ENCODE assay signal across 30 mouse cellular contexts in genomic region chr9:77785466-77785865, GRCm38 (mm10).
"Had no signal": no experiment of that assay in that cellular context is flagged by ENCODE, and none has a peak within 500 bp of the region (broad histone marks: within the 10 kb centered on the region; RNA-seq: fewer than 3 reads in every experiment).

No protein-coding gene starts in this region.

- H3K4me1 ChIP-seq: limb, embryonic 10.5 days; limb, embryonic 12.5 days; limb, embryonic 13.5 days; limb, embryonic 15.5 days; liver, embryonic 12.5 days; liver, embryonic 13.5 days; megakaryocyte, embryonic 14.5 days; midbrain, embryonic 10.5 days; midbrain, embryonic 12.5 days; midbrain, embryonic 13.5 days had no signal

- H3K27me3 ChIP-seq: limb, embryonic 12.5 days; limb, embryonic 13.5 days; limb, embryonic 15.5 days; liver, embryonic 12.5 days; liver, embryonic 13.5 days; liver, embryonic 15.5 days; lung, embryonic 15.5 days; megakaryocyte, embryonic 14.5 days; midbrain, embryonic 12.5 days; midbrain, embryonic 13.5 days; midbrain, embryonic 15.5 days had no signal

- H3K27ac ChIP-seq: left cerebral cortex, adult 2 months; limb, embryonic 10.5 days; limb, embryonic 12.5 days; limb, embryonic 13.5 days; limb, embryonic 15.5 days; liver, embryonic 12.5 days; liver, embryonic 13.5 days; liver, embryonic 14.5 days; liver, embryonic 15.5 days; lung, embryonic 15.5 days; macrophage; midbrain, embryonic 10.5 days; midbrain, embryonic 12.5 days; midbrain, embryonic 13.5 days; midbrain, embryonic 15.5 days had no signal

- DNase-seq: left cerebral cortex, postnatal 4 days; liver; liver, embryonic 13.5 days; liver, postnatal 0 days; lung, adult 18-20 months; lung, adult 2 months; lung, embryonic 14.5 days; lung, postnatal 10 days; lung, postnatal 14 days; lung, postnatal 36 days; lung, postnatal 4 days; midbrain, embryonic 14.5 days had no signal

- H3K4me3 ChIP-seq: left cerebral cortex, adult 2 months; limb, embryonic 10.5 days; limb, embryonic 12.5 days; limb, embryonic 13.5 days; limb, embryonic 15.5 days; liver, embryonic 12.5 days; liver, embryonic 13.5 days; liver, embryonic 15.5 days; lung, embryonic 15.5 days; megakaryocyte, embryonic 14.5 days; midbrain, embryonic 10.5 days; midbrain, embryonic 12.5 days; midbrain, embryonic 13.5 days; midbrain, embryonic 15.5 days; myocyte had no signal

- ATAC-seq: liver, embryonic 12.5 days; liver, postnatal 0 days; lung, postnatal 0 days; midbrain, embryonic 13.5 days; midbrain, embryonic 15.5 days; midbrain, embryonic 16.5 days had no signal
